Mouse (Mus musculus): ENCODE data around the gene Erg. TPM values are rescaled to one million over a fixed set of nuclear protein-coding genes. Genes with fewer than 3 reads are reported as not detected.

Erg gene
- polyA plus RNA-seq (2014; fragmentation: Nextera tagmentation; extraction: Ambion mirVana), result 1.8 and 2.1 TPM in 2 replicates

DNA sequence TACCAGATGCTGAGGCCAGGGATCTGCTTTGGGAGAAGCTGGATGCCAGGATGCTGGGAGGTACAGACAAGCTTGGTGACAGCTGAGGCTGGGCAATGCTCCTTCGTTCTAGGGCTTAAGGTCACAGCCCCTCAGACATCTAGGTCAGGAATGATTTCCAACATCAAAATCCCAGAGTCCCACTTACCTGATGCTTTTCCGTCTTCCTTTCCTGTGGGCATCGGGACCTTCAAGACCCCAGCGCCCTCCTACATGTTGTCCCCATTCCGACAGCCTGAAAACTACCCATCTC lies at the start of gene Erg:
TSS of gene Erg (minus strand) at position 283 of the 292 bp plus-strand sequence.
- peak within 1 kb of the TSS; percentile 43 for H3K4me3 ChIP-seq (ENCODE audit: low read depth, low read length)

GRCm38 (mm10) chr16:95631816-95632215 lies 45.4 kb upstream of the Erg start:
- Histone ChIP-seq H3K27ac (ENCODE audit: low read depth, low read length) (no peak overlapping the region), H3K9ac (ENCODE audit: low read length) (no peak overlapping the region), H3K27me3 (ENCODE audit: control insufficient read depth, insufficient read depth, low read length) (no peaks in the 10 kb centered on the region), H3K4me3 (ENCODE audit: low read depth, low read length) (no peak overlapping the region), H3K9me3 (ENCODE audit: control insufficient read depth, low read length) (no peaks in the 10 kb centered on the region), H3K36me3 (ENCODE audit: control insufficient read depth, insufficient read depth, low read length) (no peaks in the 10 kb centered on the region), H3K4me2 (ENCODE audit: low read depth, low read length, severe bottlenecking) (no peak overlapping the region), H3K4me1 (replicated peaks; ENCODE audit: control insufficient read depth, insufficient read depth, low read length) (no peaks in the 10 kb centered on the region)
- ATAC-seq (replicated peaks; ENCODE audit: low FRiP score) (no peak), DNase-seq (ENCODE audit: low spot score) (no peak)
- WGBS, result 88% methylated on average over 10 of the region's 10 CpGs

More for the DNA sequence above, at the start of gene Erg:
- Histone ChIP-seq H3K9ac (ENCODE audit: low read length) (peak within 1 kb of the TSS; percentile 54), H3K4me2 (ENCODE audit: low read depth, low read length, severe bottlenecking) (peak within 1 kb of the TSS; percentile 87), H3K9me3 (ENCODE audit: control insufficient read depth, low read length) (no peaks in the 10 kb centered on the region), H3K27me3 (ENCODE audit: control insufficient read depth, insufficient read depth, low read length) (peaks cover 23% of the 10 kb centered on the region), H3K27ac (ENCODE audit: low read depth, low read length) (no peak within 1 kb of the TSS), H3K36me3 (ENCODE audit: control insufficient read depth, insufficient read depth, low read length) (no peaks in the 10 kb centered on the region), H3K4me1 (replicated peaks; ENCODE audit: control insufficient read depth, insufficient read depth, low read length) (peaks cover 11% of the 10 kb centered on the region; the same call in 1 of the 2 replicates)
- DNase-seq (ENCODE audit: low spot score), result peak; percentile 53
- WGBS, result 1% methylated on average over 5 of the region's 5 CpGs
- 0 out of 2 replicates have a peak, but pooled peaks have one; percentile 12 for ATAC-seq (replicated peaks; ENCODE audit: low FRiP score)

- DNase-seq (ENCODE audit: low spot score), result no peak
- H3K9ac ChIP-seq (ENCODE audit: low read length), result no peak overlapping the region
- ATAC-seq (replicated peaks; ENCODE audit: low FRiP score), result no peak
- no peaks in the 10 kb centered on the region for H3K9me3 ChIP-seq (ENCODE audit: control insufficient read depth, low read length)
- H3K4me3 ChIP-seq (ENCODE audit: low read depth, low read length), result no peak overlapping the region
- H3K36me3 ChIP-seq (ENCODE audit: control insufficient read depth, insufficient read depth, low read length), result no peaks in the 10 kb centered on the region
- no peaks in the 10 kb centered on the region for H3K27me3 ChIP-seq (ENCODE audit: control insufficient read depth, insufficient read depth, low read length)
- no peaks in the 10 kb centered on the region for H3K4me1 ChIP-seq (replicated peaks; ENCODE audit: control insufficient read depth, insufficient read depth, low read length)
- no peak overlapping the region for H3K4me2 ChIP-seq (ENCODE audit: low read depth, low read length, severe bottlenecking)
- no peak overlapping the region for H3K27ac ChIP-seq (ENCODE audit: low read depth, low read length)
- 48% methylated on average over 7 of the region's 7 CpGs for WGBS
Observed at GRCm38 (mm10) chr16:95623876-95624770, 37.7 kb upstream of the Erg start.

GRCm38 (mm10) chr16:95623056-95623455 lies 36.7 kb upstream of the Erg start:
- no peaks in the 10 kb centered on the region for H3K36me3 ChIP-seq (ENCODE audit: control insufficient read depth, insufficient read depth, low read length)
- no peak for ATAC-seq (replicated peaks; ENCODE audit: low FRiP score)
- no peaks in the 10 kb centered on the region for H3K4me1 ChIP-seq (replicated peaks; ENCODE audit: control insufficient read depth, insufficient read depth, low read length)
- no peak overlapping the region for H3K27ac ChIP-seq (ENCODE audit: low read depth, low read length)
- H3K4me2 ChIP-seq (ENCODE audit: low read depth, low read length, severe bottlenecking), result no peak overlapping the region
- no peak overlapping the region for H3K9ac ChIP-seq (ENCODE audit: low read length)
- no peaks in the 10 kb centered on the region for H3K27me3 ChIP-seq (ENCODE audit: control insufficient read depth, insufficient read depth, low read length)
- H3K9me3 ChIP-seq (ENCODE audit: control insufficient read depth, low read length), result no peaks in the 10 kb centered on the region
- no peak overlapping the region for H3K4me3 ChIP-seq (ENCODE audit: low read depth, low read length)
- WGBS, result 65% methylated on average over 4 of the region's 4 CpGs
- no peak for DNase-seq (ENCODE audit: low spot score)

- no peak overlapping the region for H3K9ac ChIP-seq (ENCODE audit: low read length)
- WGBS, result 86% methylated on average over 4 of the region's 4 CpGs
- no peak for ATAC-seq (replicated peaks; ENCODE audit: low FRiP score)
- H3K9me3 ChIP-seq (ENCODE audit: control insufficient read depth, low read length), result no peaks in the 10 kb centered on the region
- H3K27me3 ChIP-seq (ENCODE audit: control insufficient read depth, insufficient read depth, low read length), result no peaks in the 10 kb centered on the region
- no peaks in the 10 kb centered on the region for H3K36me3 ChIP-seq (ENCODE audit: control insufficient read depth, insufficient read depth, low read length)
- H3K27ac ChIP-seq (ENCODE audit: low read depth, low read length), result no peak overlapping the region
- no peak for DNase-seq (ENCODE audit: low spot score)
- H3K4me2 ChIP-seq (ENCODE audit: low read depth, low read length, severe bottlenecking), result no peak overlapping the region
- H3K4me3 ChIP-seq (ENCODE audit: low read depth, low read length), result no peak overlapping the region
- no peaks in the 10 kb centered on the region for H3K4me1 ChIP-seq (replicated peaks; ENCODE audit: control insufficient read depth, insufficient read depth, low read length)
Observed at GRCm38 (mm10) chr16:95619859-95620325, 33.5 kb upstream of the Erg start.

- H3K4me1 ChIP-seq (replicated peaks; ENCODE audit: control insufficient read depth, insufficient read depth, low read length), result no peaks in the 10 kb centered on the region
- no peak overlapping the region for H3K27ac ChIP-seq (ENCODE audit: low read depth, low read length)
- no peak overlapping the region for H3K4me3 ChIP-seq (ENCODE audit: low read depth, low read length)
- no peak for DNase-seq (ENCODE audit: low spot score)
- H3K36me3 ChIP-seq (ENCODE audit: control insufficient read depth, insufficient read depth, low read length), result no peaks in the 10 kb centered on the region
- WGBS, result 71% methylated on average over 15 of the region's 15 CpGs
- no peaks in the 10 kb centered on the region for H3K9me3 ChIP-seq (ENCODE audit: control insufficient read depth, low read length)
- no peak overlapping the region for H3K4me2 ChIP-seq (ENCODE audit: low read depth, low read length, severe bottlenecking)
- ATAC-seq (replicated peaks; ENCODE audit: low FRiP score), result no peak
- H3K9ac ChIP-seq (ENCODE audit: low read length), result no peak overlapping the region
- H3K27me3 ChIP-seq (ENCODE audit: control insufficient read depth, insufficient read depth, low read length), result no peaks in the 10 kb centered on the region
Observed at GRCm38 (mm10) chr16:95618206-95618605, 31.8 kb upstream of the Erg start.

DNA sequence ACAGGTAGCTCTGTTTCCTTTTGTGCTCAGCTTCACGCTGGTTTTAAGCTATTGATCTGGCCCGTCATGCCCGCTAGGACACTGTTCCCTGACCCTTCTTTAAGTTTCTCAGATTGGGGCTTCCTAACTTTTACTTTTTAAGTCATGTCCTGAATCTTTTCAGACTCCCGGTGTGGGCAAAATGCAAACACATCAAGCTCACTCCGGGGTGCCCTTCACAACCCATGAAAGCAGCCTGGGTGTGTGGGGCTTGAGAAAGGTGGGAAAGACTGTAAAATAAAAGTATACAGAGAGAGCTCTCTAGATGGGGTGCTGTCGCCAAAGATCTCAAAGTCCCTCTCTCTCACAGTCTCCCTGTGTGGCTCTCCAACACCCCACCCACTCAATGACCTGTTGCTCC lies 31.3 kb upstream of the Erg start:
- 40% methylated on average over 6 of the region's 6 CpGs for WGBS
- H3K27ac ChIP-seq (ENCODE audit: low read depth, low read length), result no peak overlapping the region
- H3K9me3 ChIP-seq (ENCODE audit: control insufficient read depth, low read length), result no peaks in the 10 kb centered on the region
- no peak overlapping the region for H3K9ac ChIP-seq (ENCODE audit: low read length)
- ATAC-seq (replicated peaks; ENCODE audit: low FRiP score), result no peak
- no peaks in the 10 kb centered on the region for H3K4me1 ChIP-seq (replicated peaks; ENCODE audit: control insufficient read depth, insufficient read depth, low read length)
- no peak for DNase-seq (ENCODE audit: low spot score)
- H3K27me3 ChIP-seq (ENCODE audit: control insufficient read depth, insufficient read depth, low read length), result no peaks in the 10 kb centered on the region
- no peaks in the 10 kb centered on the region for H3K36me3 ChIP-seq (ENCODE audit: control insufficient read depth, insufficient read depth, low read length)
- no peak overlapping the region for H3K4me2 ChIP-seq (ENCODE audit: low read depth, low read length, severe bottlenecking)
- no peak overlapping the region for H3K4me3 ChIP-seq (ENCODE audit: low read depth, low read length)

GRCm38 (mm10) chr16:95615579-95615978 lies 29.2 kb upstream of the Erg start:
- H3K9me3 ChIP-seq (ENCODE audit: control insufficient read depth, low read length), result no peaks in the 10 kb centered on the region

GRCm38 (mm10) chr16:95614482-95614881 lies 28.1 kb upstream of the Erg start:
- DNase-seq (ENCODE audit: low spot score) (no peak), ATAC-seq (replicated peaks; ENCODE audit: low FRiP score) (no peak)
- Histone ChIP-seq H3K9ac (ENCODE audit: low read length) (no peak overlapping the region), H3K9me3 (ENCODE audit: control insufficient read depth, low read length) (no peaks in the 10 kb centered on the region), H3K27me3 (ENCODE audit: control insufficient read depth, insufficient read depth, low read length) (no peaks in the 10 kb centered on the region), H3K4me1 (replicated peaks; ENCODE audit: control insufficient read depth, insufficient read depth, low read length) (no peaks in the 10 kb centered on the region), H3K36me3 (ENCODE audit: control insufficient read depth, insufficient read depth, low read length) (no peaks in the 10 kb centered on the region), H3K4me3 (ENCODE audit: low read depth, low read length) (no peak overlapping the region), H3K27ac (ENCODE audit: low read depth, low read length) (no peak overlapping the region), H3K4me2 (ENCODE audit: low read depth, low read length, severe bottlenecking) (no peak overlapping the region)
- 90% methylated on average over 2 of the region's 2 CpGs for WGBS

More at GRCm38 (mm10) chr16:95615579-95615978, 29.2 kb upstream of the Erg start:
- no peak overlapping the region for H3K4me2 ChIP-seq (ENCODE audit: low read depth, low read length, severe bottlenecking)
- no peak overlapping the region for H3K9ac ChIP-seq (ENCODE audit: low read length)
- WGBS, result 39% methylated on average over 6 of the region's 6 CpGs
- H3K4me3 ChIP-seq (ENCODE audit: low read depth, low read length), result no peak overlapping the region
- H3K27me3 ChIP-seq (ENCODE audit: control insufficient read depth, insufficient read depth, low read length), result no peaks in the 10 kb centered on the region
- no peaks in the 10 kb centered on the region for H3K36me3 ChIP-seq (ENCODE audit: control insufficient read depth, insufficient read depth, low read length)
- ATAC-seq (replicated peaks; ENCODE audit: low FRiP score), result no peak
- H3K4me1 ChIP-seq (replicated peaks; ENCODE audit: control insufficient read depth, insufficient read depth, low read length), result no peaks in the 10 kb centered on the region
- peak; percentile 72 for DNase-seq (ENCODE audit: low spot score)
- H3K27ac ChIP-seq (ENCODE audit: low read depth, low read length), result no peak overlapping the region
